Mouse (Mus musculus): ENCODE data around the gene Gprc5c. TPM values are rescaled to one million over a fixed set of nuclear protein-coding genes. Genes with fewer than 3 reads are reported as not detected.

Gene Gprc5c
- total RNA-seq, 2 experiments from 2014 or later, result 6.4 to 9.7 TPM

DNA sequence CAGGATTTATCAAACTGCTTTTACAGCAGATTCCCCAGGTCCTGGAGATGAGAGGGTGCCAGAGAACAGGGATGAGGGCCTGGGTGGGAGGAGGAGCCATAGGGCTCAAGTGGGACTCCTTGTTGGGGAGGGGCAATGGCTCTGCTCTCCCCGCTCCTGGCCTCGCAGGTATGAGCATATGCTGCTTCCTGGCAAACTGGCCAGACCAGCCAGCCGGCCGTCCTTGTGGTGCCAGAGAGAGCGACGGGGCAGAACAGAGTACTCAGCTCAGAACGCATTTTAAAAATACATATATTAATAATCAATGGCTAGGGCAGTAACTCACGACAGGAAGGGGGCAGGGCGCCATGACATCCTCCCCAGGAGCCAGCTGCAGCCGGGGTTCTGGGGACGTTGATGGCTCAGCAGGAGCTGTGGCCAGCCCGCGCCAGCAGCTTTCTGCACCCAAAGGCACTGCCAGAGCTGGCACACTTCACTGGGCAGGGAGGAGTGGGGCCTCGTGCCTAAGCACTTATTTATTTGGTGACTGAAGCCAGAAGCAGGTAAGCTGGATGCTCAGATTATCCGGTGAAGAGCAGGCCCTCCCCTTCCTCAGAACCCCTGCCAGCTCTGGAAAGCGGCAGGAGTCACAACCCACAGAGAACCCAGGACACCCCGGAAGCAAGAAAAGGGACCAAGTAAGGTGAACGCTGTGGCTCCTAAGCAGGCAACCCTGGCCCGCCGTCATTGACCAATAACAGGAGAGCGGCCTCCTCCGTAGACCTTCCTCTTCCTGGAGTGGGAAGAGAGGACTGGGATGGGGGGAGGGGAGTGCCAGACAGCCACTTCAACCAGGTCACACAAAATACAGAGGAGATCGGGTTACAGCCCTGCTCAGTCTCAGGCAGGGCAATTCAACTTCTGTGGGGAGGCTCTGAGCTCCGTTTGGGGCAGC is 21.2 kb upstream of the Gprc5c start:
- intact Hi-C loops (cut with DNase I), result no loop called here
- peak; percentile 15 for DNase-seq (ENCODE audit: low spot score)

DNA sequence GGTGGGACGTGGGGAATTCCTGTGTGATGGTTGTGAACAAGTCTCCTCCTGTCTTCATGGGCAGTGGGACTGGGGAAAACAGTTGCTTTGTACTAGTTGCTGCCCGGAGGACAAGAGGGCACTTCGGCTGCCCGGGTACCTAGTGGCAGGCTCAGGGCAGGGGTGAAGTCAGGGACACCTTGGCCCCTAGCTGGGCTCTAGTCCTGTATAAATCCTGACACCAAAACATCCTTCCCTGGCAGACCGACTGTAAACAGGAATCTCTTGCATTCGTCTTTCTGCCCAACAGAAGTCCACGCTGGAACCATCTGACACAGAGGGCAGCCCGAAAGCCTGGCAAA is 20.5 kb upstream of the Gprc5c start:
- DNase-seq (ENCODE audit: low spot score), result no peak
- intact Hi-C loops (cut with DNase I), result no loop called here

DNA sequence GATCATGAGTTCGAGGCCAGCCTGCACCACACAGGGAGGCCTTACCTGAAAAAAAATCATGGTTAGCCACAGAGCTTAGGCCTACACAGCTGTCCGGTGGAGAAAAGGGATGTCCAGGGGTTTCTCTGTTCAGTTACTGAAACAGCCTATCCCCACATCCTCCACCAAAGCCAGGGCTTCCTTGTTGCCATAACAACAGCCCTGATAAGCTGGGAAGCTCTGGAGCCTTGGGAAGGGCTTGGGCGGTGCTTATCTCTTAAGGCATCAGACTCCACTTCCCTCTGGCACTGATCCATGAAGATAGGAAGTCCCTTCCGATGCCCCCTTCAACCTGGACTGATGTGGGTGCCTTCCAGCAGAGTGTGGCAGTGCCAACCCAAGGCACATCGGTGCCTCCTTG is 17.8 kb upstream of the Gprc5c start:
- DNase-seq (ENCODE audit: low spot score), result no peak
- intact Hi-C loops (cut with DNase I), result no loop called here

DNA sequence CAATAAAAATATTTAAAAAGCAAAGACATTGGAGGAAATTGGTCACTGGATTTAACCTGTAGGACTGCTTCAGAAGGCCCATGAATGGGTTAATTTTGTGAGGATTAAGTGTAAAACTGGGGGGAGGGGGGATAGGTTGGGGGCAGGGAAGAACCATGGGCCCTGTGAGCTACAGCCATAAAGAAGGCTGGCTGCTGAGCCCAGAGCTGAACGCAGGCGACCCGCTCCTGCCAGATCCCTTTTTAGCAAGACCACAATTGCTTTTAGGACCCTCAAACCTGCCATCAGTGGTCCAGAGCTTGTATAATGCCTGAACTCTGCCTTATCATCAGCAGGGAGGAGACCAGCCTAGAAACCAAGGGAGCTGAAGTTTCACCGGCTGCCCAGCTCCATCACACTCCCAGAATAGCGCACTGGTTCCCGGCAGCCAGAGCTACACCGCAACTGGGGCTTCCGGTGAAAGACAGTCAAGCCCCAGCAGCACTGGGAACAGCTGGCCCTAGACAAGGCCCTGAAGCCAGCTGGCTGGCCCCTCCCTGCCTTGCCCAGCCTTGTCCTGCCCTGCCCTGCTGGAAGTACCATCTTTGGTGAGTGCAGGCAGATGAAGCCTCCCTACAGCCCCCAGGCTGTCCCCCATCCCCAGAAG is 7.0 kb upstream of the Gprc5c start:
- intact Hi-C loops (cut with DNase I), result no loop called here
- no peak for DNase-seq (ENCODE audit: low spot score)

DNA sequence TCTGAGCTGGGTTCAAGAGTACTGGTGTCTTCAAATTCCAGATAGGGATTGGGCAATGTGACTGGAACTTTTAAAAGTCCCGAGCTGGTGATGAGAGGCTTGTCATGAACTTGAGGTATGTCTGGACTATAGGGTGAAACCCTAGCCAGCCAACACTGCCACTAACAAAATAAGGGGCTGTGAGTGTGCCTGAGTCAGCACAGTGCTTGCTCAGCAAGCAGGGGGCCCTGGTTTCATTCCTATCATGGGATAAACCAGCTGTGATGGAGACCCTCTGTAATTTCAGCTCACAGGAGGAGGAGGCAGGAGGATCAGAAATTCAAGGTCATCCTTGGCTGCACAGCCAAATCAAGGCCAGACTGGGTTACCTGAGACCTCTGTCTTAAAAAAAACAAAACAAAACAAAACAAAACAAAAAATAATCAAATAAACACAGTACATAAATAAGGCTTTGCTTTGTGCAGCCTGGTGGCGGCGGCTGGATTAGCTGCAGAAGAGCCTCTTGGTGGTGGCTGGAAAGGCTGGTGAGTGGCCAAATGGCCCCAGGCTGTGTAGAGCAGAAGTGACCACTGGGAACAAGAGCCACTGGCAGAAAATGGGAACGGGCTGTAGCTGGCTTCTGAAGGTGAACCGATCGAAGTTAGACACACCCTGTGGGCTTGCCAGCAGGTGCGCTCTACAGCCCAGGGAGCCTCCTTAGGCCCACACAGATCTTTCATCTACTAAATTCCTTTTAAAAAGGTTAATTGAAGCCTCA is 6.3 kb upstream of the Gprc5c start:
- intact Hi-C loops (cut with DNase I), result no loop called here
- no peak for DNase-seq (ENCODE audit: low spot score)

DNA sequence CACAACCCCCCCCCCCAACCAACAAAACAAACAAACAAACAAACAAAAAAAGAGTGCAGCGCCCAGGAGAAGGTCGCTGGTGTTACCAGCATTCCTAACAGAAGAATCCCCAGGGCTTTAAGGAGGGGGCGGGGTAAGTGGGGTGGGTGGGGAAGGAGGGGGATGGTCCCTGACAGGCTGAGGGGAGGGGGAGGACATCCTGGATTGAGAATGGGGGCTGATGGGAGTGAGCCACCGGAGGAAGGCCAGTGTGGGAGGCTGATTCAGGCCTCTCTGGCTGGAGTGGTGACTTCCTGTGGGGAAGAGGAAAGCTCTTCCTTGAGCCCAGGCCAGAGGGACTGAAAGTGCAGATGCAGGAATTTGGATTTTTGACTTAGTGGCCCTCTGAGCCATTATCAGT is 4.6 kb upstream of the Gprc5c start:
- intact Hi-C loops (cut with DNase I), result no loop called here
- DNase-seq (ENCODE audit: low spot score), result no peak

DNA sequence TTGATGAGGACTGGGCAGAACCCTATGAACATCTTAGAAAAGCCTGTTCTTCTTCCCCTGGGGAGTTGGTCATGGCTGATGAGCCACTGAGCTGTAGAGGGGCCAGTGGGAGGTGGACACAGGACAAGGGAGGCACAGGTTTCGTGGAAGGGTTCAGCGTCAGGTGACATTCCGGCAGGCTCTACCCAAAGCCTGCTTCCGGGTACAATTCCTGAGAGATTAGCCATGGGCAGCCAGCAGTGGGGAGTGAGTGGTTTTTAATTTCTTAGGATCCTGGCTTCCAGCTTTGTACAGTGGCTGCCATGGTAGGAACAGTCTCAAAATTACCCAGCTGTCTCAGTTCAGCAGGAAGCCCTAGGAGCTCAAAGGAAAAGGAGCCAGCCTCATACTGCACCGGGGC is 3.9 kb upstream of the Gprc5c start:
- intact Hi-C loops (cut with DNase I), result no loop called here
- no peak for DNase-seq (ENCODE audit: low spot score)

DNA sequence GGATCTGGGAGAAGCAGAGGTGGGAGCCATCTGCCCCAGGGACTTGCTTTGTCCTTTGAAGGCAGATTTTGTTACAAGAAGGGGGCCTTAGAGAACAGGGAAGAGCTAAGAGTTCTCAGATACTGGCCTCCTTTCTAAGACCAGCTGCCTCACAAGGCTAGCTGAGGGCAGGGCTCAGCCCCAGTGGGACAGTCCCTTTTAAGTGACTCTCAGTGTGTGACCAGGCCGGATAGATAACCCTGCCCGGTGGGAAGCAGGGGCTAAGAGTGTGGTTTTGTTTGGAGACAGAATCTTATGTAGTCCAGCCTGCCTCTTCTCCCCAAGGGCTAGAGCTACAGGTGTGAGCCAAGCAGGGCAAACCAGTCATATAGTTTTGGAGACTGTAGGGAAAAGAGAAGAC is 1.4 kb upstream of the Gprc5c start:
- intact Hi-C loops (cut with DNase I), result no loop called here

DNA sequence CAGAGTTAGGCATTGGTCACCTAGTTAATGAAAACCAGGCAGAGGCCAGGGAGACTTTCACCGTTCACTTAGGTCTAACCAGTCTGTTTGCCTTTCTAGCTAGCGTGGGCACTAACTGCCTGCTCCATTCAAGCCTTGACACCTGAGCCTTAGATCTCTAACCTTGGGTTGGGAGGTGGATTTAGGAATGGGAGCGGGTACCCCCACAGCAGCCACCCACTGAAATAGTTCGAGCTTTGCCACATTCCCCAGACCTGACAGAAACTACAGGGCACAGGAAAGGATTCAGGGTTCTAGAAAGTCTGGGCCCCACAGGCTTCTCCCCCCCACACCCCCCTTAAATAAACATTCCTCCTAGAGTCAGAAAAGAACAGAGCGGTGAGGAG is 893 bp upstream of the Gprc5c start:
- no peak for DNase-seq (ENCODE audit: low spot score)
- intact Hi-C loops (cut with DNase I), result no loop called here

More for the DNA sequence above, 1.4 kb upstream of the Gprc5c start:
- no peak for DNase-seq (ENCODE audit: low spot score)

DNA sequence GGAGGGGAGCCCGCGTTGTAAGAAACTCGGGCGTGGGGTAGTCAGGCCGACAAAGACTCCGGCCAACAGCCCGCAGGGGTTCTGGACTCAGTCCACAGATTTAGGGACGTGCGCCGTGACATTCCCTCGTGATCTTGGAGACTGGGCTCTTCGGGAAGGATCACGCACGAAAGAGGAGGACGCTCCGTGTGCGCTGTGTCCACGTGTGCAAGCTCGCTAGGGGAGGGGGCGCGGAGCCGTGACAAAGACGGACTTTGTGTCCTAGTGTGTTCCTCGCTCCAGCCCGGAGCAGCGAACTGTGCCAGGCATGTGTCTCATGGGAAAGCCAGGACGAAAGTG is 286 bp downstream of the Gprc5c start:
- intact Hi-C loops (cut with DNase I), result no loop called here
- no peak for DNase-seq (ENCODE audit: low spot score)

DNA sequence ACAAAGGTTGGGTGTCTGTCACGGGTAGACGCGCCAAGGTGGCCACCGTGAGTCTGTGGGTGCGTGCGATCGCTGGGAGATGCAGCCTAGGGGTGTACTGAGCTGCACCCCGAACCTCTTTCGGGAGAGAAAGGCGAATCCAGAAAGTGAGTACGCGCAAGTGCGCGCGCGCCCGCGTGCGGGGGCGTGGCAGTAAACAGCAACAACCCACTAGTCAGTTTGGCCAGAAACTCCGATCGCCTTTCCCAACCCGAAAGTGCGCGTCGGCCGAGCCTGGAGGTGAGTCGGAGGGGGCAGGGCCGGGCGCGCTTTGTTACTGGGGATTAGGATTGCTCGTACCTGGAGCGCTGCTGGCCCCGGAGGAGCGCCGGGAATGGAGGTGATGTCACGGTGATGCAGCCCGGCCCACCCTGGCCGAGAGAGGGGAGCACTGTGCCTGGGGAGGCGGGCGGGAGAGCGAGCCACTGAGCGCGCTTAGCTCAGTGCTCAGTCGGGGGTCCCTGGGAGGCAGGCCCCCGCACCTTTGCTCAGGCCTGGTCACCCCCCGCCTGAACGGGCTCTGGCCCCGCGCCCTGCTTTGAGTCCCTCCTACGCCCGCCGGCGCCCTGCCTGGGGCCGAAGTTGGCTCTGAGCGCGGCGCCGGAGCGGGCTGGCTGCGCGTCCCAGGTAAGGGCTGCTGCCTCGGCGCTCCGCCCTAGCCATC is 807 bp downstream of the Gprc5c start:
- intact Hi-C loops (cut with DNase I), result no loop called here
- peak; percentile 44 for DNase-seq (ENCODE audit: low spot score)

DNA sequence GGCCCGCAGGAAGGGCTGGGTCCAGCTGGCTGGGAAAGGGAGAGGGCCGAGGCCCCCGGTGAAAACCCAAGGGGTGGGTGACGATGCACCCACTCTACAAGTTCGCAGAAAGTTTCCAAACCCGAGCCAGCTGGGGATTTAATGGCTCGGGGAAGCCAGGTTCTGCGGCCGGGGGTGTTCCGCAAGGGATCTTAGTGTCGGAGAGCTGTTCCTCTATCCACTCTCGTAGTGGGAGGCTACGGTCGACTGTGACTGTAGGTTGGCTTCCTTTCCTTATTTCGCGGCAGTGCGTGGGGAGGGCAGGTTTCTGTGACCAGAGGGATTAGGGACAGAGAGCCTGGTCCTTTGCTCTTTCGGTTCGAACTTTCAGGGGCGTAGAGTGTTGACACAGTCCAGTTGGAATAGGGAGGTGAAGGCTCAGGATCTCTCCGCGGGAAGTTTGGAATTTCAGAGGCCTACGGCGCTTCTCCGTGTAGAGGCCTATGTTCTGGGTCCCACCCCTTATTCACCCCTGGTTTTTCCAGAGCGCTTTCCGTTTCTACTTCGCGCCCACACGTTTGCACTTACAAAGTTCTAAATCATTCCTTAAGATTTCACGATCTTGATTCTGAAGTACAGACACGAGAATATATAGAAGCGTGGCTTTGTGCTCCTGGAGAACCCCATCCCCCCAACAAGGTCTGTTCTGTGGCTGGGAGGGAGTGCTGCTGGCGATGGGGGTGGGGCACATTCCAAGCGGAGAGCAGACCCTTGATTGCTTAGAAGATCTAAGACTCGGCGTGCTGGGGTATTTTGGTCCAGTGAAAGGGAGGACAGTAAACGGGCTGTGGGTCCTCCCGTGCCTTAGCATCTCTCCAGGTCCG is 1.6 kb downstream of the Gprc5c start:
- intact Hi-C loops (cut with DNase I), result no loop called here
- no peak for DNase-seq (ENCODE audit: low spot score)

DNA sequence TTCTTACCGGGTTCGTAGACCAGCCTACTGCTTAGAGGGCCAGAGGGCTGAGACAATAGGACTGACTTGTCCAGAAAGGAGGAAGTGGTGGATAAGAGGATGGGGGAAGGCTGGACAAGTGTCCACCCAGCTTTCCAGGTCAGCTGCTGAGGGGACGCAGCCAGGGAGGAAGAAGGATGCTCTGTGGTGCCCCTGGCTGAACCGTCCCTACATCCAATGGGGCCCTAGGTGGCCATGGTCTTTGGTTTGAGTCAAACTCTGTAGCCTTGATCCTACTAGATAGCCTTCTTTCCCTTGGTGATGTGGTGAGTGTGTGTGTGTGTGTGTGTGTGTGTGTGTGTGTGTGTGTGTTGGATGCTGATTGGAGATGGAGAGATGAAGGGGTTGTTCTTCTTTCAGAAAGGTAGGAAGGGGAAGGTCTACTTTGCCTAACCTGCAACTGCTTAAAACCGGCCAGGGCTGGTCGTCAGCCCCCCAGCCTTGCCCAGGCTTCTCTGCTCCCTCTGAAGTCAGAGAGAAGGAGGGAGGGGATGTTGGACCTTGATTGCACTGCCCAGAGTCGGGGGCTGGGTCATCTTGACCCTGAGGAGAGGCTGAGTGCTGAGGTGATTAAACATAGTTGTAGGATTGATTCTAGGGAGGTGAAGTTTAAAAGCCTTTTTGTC is 2.4 kb downstream of the Gprc5c start:
- DNase-seq (ENCODE audit: low spot score), result no peak
- intact Hi-C loops (cut with DNase I), result no loop called here

DNA sequence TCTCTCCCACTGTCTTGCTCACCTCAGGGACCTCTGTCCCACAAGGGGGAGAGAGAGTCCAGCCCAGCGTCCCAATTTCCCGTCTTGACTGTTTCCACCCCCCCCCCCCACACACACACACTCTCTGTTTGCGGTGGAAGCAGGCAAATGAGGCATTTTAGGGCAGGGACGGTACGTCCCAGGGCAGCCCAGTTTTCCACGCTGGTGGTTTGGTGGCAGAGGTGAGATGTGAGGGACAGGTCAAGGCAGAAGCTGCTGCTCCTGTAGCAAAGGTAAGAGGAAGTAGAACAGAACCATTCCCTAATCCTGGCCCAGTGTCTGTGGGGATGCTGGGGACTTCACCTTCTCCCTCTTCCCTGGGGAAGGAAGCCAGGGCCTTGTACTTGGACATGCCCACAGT is 3.6 kb downstream of the Gprc5c start:
- no peak for DNase-seq (ENCODE audit: low spot score)
- intact Hi-C loops (cut with DNase I), result no loop called here

DNA sequence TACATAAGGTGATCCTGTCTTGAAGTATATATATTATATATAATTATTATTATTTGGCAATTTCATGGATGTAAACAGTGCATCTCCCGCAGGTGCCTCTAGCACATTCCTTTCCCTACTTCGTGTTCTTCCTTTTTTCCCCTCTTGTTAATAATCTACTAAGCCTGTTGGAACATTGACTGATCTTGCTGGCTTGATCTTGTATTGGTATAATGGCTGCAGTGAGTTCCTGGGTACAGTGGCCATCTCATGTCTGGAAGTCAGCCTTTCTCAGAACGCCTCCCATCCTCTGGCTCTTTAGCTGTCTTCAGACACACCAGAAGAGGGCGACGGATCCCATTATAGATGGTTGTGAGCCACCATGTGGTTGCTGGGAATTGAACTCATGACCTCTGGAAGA is 5.2 kb downstream of the Gprc5c start:
- intact Hi-C loops (cut with DNase I), result no loop called here

DNA sequence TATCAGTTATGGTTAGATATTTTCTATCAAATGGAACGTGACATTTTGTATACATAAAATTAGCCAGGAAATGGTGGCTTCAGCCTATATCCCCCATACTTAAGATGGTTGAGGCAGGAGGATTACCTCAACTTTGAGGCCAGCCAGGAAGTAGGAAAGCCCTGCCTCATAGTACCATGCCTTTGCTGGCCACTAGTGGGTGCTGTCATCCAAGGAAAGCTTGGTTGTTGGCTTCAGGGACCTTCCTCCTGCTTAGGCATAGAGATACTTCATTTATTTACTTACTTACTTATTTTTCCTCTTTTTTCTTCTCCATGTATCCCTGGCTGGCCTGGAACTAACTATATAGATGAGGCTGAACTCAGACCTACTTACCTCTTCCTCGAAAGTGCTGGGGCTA is 7.7 kb downstream of the Gprc5c start:
- intact Hi-C loops (cut with DNase I), result no loop called here
- DNase-seq (ENCODE audit: low spot score), result no peak

More for the DNA sequence above, 5.2 kb downstream of the Gprc5c start:
- no peak for DNase-seq (ENCODE audit: low spot score)

DNA sequence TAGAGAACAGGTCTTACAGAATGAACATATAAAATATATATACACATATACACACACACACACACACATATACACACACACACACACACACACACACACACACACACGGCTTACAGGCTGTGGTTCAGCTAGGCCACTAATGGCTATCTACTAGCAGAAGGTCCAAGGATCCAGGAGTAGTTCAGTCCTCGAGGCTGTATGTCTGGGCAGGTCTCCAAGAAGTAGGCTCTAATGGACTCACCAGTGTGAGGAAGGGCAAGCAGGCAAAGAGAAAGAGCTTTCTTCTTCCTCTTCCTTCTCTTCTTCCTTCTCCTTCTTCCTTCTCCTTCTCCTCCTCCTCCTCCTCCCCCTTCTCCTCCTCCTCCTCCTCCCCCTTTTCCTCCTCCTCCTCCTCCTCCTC is 10.1 kb downstream of the Gprc5c start:
- no peak for DNase-seq (ENCODE audit: low spot score)
- intact Hi-C loops (cut with DNase I), result no loop called here

DNA sequence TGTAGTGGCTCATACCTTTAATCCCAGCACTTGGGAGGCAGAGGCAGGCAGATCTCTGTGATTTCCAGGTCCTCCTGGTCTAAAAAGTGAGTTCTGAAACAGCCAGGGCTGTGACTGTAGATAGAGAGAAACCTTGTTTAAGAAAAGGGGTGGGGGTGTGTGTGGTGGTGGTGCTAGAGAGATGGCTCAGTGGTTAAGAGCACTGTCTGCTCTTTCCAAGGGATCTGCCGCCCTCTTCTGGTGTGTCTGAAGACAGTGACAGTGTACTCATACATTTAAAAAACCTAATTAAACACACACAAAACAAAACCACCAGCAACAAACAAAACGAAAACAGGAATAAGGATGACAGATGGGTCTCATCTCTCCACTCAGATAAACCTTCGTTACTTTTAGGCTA is 11.7 kb downstream of the Gprc5c start:
- no peak for DNase-seq (ENCODE audit: low spot score)
- intact Hi-C loops (cut with DNase I), result no loop called here

DNA sequence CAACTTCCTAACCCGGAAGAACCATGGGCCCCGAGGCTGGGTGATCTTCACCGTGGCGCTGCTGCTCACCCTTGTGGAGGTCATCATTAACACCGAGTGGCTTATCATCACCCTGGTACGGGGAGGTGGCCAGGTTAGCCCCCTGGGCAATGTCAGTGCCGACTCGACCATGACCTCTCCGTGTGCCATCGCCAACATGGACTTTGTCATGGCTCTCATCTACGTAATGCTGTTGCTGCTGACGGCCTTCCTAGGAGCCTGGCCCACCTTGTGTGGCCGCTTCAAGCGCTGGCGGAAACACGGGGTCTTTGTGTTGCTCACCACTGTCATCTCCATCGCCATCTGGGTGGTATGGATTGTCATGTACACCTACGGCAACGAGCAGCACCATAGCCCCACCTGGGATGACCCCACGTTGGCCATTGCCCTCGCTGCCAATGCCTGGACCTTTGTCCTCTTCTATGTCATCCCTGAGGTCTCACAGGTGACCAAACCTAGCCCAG is 13.0 kb downstream of the Gprc5c start:
- intact Hi-C loops (cut with DNase I), result no loop called here
- DNase-seq (ENCODE audit: low spot score), result no peak
